Mouse (Mus musculus) midbrain, embryonic 12.5 days (tissue): ENCODE measurements around the gene Vdr. TPM values are rescaled to one million over a fixed set of nuclear protein-coding genes. Genes with fewer than 3 reads are reported as not detected.

Experiments
- ATAC-seq: fragments of 200-750 bp; cut with Nextera tagmentation; 2 replicates; pipeline ENCODE4 v1.8.0; 2017; ENCODE audit warnings: low read depth, moderate TSS enrichment, moderate library complexity; ENCODE audit not compliant: low FRiP score
- H3K27ac ChIP-seq: fragments of 300-500 bp; sonication (generic); replicated peaks from 2 replicates; pipeline ENCODE4 v1.5.1; 2016; ENCODE audit warnings: mild to moderate bottlenecking
- H3K27me3 ChIP-seq: fragments of 300-500 bp; sonication (generic); 2 replicates; pipeline ENCODE4 v1.6.1; 2016; ENCODE audit warnings: mild to moderate bottlenecking
- H3K36me3 ChIP-seq: fragments of 300-500 bp; sonication (generic); 2 replicates; pipeline ENCODE4 v1.6.1; 2016
- H3K4me1 ChIP-seq: fragments of 300-500 bp; sonication (generic); 2 replicates; pipeline ENCODE4 v1.6.1; 2016
- H3K4me2 ChIP-seq: fragments of 300-500 bp; sonication (generic); replicated peaks from 2 replicates; pipeline ENCODE4 v1.6.1; 2016; ENCODE audit warnings: mild to moderate bottlenecking, moderate library complexity
- H3K4me3 ChIP-seq: fragments of 300-500 bp; sonication (generic); 2 replicates; pipeline ENCODE4 v1.5.1; 2016; ENCODE audit warnings: mild to moderate bottlenecking
- H3K9ac ChIP-seq: fragments of 300-500 bp; sonication (generic); replicated peaks from 2 replicates; pipeline ENCODE4 v1.6.1; 2016; ENCODE audit warnings: mild to moderate bottlenecking, moderate library complexity
- H3K9me3 ChIP-seq: fragments of 300-500 bp; sonication (generic); 2 replicates; pipeline ENCODE4 v1.6.1; 2016; ENCODE audit warnings: mild to moderate bottlenecking
- WGBS: fragments of 180-500 bp; shearing (Covaris S2); methylation state at CpG from one replicate; pipeline ENCODE4 v1.1.7; 2016; 5-methylcytosine and 5-hydroxymethylcytosine counted together
- polyA plus RNA-seq: library from polyadenylated mRNA; unstranded; fragments of >200 nt; fragmentation: Nextera tagmentation; extraction: Ambion mirVana; gene quantifications from 2 replicates; pipeline ENCODE4 v1.2.1, GENCODE M21; 2016

Gene Vdr
- polyA plus RNA-seq, 1 experiment from 2014 or later = 0.24 TPM

DNA sequence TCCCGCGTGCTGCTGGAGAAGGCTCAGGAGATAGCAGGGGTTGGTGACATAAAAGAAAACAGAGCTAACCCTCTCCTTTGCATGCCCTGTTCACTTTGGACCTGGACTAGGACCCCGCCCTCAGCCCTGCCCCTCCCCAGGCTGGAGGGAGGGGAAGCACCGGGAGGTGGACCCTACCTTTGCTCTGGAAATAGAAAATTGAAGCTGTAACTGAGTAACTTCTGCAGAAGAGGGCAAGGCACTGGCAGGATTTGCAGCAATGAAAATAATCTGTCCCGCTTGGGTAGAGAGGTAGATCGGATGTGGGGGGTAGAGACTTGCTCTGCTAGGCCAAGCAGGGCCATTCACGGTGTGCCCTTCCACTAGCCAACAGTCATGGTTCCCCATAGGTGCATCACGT, 32.9 kb upstream of the Vdr start:
- H3K9ac ChIP-seq = no peak overlapping the region
- no peaks in the 10 kb centered on the region for H3K9me3 ChIP-seq
- no peak overlapping the region for H3K4me2 ChIP-seq
- H3K36me3 ChIP-seq = no peaks in the 10 kb centered on the region
- H3K27ac ChIP-seq = no peak overlapping the region
- H3K4me3 ChIP-seq = no peak overlapping the region
- no peaks in the 10 kb centered on the region for H3K27me3 ChIP-seq
- WGBS = 84% methylated on average over 8 of the region's 8 CpGs
- H3K4me1 ChIP-seq = no peaks in the 10 kb centered on the region
- ATAC-seq = no peak

DNA sequence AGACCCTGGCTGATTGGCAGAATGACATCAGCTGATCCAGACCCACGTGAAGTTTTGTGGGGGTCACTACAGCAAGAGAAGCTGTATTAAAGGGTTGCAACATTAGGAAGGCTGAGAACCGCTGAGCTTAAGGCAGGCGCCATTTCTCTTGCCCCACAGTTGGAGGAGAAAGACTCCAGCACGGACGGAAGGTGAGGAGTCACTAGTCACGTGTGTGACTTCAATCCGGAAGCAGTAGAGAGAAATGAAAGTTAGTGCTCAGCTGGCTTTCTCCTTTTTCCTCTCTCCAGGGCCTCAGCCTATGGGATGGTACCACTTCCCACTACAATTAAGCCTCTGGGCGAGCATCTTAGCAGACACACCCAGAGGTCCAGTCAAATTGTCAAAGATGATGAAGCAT, 32.1 kb upstream of the Vdr start:
- no peaks in the 10 kb centered on the region for H3K27me3 ChIP-seq
- H3K4me3 ChIP-seq = no peak overlapping the region
- no peak overlapping the region for H3K27ac ChIP-seq
- H3K4me2 ChIP-seq = no peak overlapping the region
- no peaks in the 10 kb centered on the region for H3K9me3 ChIP-seq
- no peak for ATAC-seq
- no peak overlapping the region for H3K9ac ChIP-seq
- WGBS = 89% methylated on average over 8 of the region's 8 CpGs
- H3K36me3 ChIP-seq = no peaks in the 10 kb centered on the region
- no peaks in the 10 kb centered on the region for H3K4me1 ChIP-seq

DNA sequence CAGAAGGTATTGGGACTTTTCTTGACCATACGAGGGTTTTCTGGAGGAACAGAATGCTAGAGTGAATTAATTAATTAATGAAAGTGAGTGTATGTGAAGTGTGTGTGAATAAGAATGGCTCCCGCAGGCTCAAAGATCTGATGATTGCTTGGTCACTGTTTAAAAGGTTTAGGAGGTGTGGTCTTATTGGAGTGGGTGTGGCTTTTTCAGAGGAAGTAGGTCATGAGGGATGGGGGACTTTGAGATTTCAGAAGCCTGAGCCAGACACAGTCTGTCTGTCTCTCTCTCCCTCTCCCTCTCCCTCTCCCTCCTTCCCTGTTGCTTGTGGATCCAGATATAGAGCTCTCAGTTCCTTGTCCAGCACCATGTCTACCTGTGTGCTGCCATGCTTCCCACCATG, 30.9 kb upstream of the Vdr start:
- Histone ChIP-seq H3K4me3 (no peak overlapping the region), H3K4me2 (no peak overlapping the region), H3K27me3 (no peaks in the 10 kb centered on the region), H3K9ac (no peak overlapping the region), H3K36me3 (no peaks in the 10 kb centered on the region), H3K27ac (no peak overlapping the region), H3K9me3 (no peaks in the 10 kb centered on the region), H3K4me1 (no peaks in the 10 kb centered on the region)
- WGBS = 94% methylated on average over 2 of the region's 2 CpGs
- ATAC-seq = no peak

DNA sequence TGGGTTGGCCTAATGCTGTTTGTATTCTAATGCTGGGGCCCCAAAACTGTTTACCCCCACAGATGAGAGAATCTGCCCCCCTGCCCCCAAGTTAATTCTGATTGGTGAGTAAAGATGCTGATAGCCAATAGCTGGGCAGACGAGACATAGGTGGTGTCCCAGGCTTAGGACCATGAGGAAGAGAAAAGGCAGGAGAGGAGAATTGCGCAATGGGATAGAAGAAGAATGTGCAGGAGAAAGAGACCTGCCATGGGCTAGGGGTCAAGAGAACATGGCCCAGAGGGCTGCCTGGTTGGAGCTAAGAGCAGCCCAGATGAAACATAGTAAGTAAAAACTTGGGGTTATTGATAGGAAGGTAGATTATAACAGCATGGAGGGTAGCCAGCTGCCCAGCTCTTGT, 29.7 kb upstream of the Vdr start:
- H3K9me3 ChIP-seq = no peaks in the 10 kb centered on the region
- no peak overlapping the region for H3K4me2 ChIP-seq
- WGBS = 94% methylated on average over 2 of the region's 2 CpGs
- no peak overlapping the region for H3K27ac ChIP-seq
- no peak overlapping the region for H3K4me3 ChIP-seq
- H3K36me3 ChIP-seq = no peaks in the 10 kb centered on the region
- H3K4me1 ChIP-seq = no peaks in the 10 kb centered on the region
- no peak overlapping the region for H3K9ac ChIP-seq
- no peaks in the 10 kb centered on the region for H3K27me3 ChIP-seq
- ATAC-seq = no peak

DNA sequence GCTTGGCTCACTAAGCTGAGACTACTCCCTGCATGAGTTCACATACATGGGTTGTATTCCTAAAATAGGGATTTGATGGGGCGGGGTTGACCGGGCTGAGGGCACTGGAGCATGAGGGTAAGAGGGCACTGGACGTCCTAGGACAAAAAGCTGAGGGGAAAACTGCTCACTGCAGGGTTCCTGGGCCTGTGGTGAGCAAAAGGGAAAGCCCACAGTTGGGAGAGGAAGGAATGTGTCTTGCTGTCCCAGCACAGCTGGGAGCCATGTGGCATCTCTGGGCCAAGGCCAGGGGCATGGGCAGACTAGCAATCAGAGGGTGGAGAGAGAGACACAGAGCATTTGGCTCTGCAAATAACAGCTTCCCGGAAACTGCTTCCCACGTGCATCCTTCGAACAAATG, 28.1 kb upstream of the Vdr start:
- H3K4me1 ChIP-seq = no peaks in the 10 kb centered on the region
- H3K4me3 ChIP-seq = no peak overlapping the region
- H3K9me3 ChIP-seq = no peaks in the 10 kb centered on the region
- no peak for ATAC-seq
- H3K27ac ChIP-seq = no peak overlapping the region
- 48% methylated on average over 6 of the region's 6 CpGs for WGBS
- H3K27me3 ChIP-seq = no peaks in the 10 kb centered on the region
- H3K9ac ChIP-seq = no peak overlapping the region
- no peaks in the 10 kb centered on the region for H3K36me3 ChIP-seq
- no peak overlapping the region for H3K4me2 ChIP-seq

DNA sequence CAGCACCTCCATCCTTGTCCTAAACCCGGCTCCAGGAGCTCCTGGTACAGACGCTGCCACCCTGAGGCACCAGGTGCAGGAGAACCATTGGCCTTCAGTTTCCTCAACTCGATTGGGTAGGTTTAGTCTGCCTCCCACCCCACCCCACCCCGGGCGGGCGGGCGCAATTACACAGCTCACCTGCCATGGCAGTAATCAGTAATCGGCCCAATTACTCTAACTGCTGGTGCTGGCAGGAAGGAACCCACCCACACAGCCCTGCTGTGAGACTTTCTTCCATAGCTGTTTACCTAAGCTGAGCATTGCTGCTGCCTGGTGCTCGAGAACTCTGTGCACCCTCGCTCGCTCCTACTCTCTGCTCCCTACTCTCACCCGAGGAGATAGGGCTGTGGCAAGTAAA, 22.0 kb upstream of the Vdr start:
- no peak for ATAC-seq
- 89% methylated on average over 12 of the region's 12 CpGs for WGBS

DNA sequence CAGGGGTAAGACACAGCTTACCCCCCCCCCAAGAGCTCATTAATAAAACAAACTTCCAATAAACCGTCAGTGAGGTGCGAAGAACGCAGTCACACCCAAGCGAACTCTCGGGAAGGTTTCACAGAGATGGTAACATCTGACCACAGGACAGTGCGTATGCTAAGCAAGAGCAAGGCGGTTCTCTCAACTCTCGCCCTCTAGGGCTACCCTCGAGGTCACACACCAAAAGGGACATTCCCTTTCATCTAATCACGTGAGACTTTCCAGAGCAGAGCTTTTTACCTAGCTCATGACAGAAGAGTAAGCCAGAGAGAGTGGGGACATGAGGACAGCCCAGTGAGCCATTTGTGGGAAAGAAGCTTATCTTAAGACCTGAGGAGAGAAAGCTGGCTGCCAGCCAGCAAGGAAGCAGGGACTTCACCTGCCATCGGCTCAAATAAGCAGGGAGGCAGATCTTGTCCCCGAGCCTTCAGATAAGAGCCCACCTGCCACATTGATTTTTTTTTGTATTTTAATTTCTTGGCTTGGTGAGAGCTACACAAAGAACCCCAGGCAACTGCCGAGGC, 18.9 kb upstream of the Vdr start:
- Histone ChIP-seq H3K4me2 (no peak overlapping the region), H3K27ac (no peak overlapping the region), H3K4me1 (no peaks in the 10 kb centered on the region), H3K36me3 (no peaks in the 10 kb centered on the region), H3K9ac (no peak overlapping the region), H3K9me3 (no peaks in the 10 kb centered on the region), H3K4me3 (no peak overlapping the region), H3K27me3 (no peaks in the 10 kb centered on the region)
- 70% methylated on average over 13 of the region's 13 CpGs for WGBS
- ATAC-seq = no peak

More for the DNA sequence above, 22.0 kb upstream of the Vdr start:
- Histone ChIP-seq H3K9ac (no peak overlapping the region), H3K27ac (no peak overlapping the region), H3K4me2 (no peak overlapping the region), H3K27me3 (no peaks in the 10 kb centered on the region), H3K4me3 (no peak overlapping the region), H3K4me1 (no peaks in the 10 kb centered on the region), H3K36me3 (no peaks in the 10 kb centered on the region), H3K9me3 (no peaks in the 10 kb centered on the region)

DNA sequence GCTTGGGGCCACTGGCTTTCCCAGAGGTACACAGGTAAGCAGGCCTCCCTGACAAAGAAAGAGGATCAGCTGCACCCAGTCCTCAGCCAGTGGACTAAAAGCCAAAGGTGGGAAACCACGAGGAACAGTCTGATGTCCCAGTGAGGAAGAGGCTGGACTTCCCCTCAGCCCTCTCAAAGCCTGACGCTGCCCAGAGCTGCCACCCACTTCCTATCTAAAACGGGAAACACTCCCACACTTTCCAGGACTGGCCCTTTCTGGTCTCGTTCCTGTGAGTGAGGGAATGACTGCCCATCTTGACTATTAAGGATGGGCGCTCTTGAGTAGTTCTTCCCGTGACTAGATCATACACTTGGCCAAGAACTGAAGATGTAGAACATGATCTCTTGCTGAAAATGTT, 17.4 kb upstream of the Vdr start:
- H3K27ac ChIP-seq = no peak overlapping the region

DNA sequence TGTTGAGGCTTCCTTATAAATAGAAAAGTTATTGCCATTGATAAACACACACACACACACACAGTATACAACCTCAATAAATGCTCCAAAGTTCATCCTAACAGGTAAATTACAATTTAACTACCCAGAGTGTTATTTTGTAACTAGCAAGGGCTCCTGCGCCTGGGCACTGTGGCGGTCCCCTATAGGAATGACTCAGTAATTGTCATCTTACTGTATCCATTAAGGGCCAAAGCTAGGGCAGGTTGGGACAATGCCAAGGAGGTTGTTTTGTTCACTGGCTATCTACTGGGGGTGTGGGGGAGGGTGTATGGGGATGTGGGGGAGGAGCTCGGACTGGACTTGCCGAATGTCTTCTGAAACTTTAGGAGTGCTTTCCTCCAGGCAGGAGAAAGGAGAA, 16.6 kb upstream of the Vdr start:
- Histone ChIP-seq H3K4me3 (no peak overlapping the region), H3K27ac (no peak overlapping the region), H3K9me3 (no peaks in the 10 kb centered on the region), H3K4me2 (no peak overlapping the region), H3K36me3 (no peaks in the 10 kb centered on the region), H3K9ac (no peak overlapping the region), H3K27me3 (no peaks in the 10 kb centered on the region), H3K4me1 (no peaks in the 10 kb centered on the region)
- no peak for ATAC-seq
- WGBS = 70% methylated on average over 4 of the region's 4 CpGs

More for the DNA sequence above, 17.4 kb upstream of the Vdr start:
- no peak for ATAC-seq
- Histone ChIP-seq H3K4me2 (no peak overlapping the region), H3K4me3 (no peak overlapping the region), H3K9ac (no peak overlapping the region), H3K4me1 (no peaks in the 10 kb centered on the region), H3K9me3 (no peaks in the 10 kb centered on the region), H3K27me3 (no peaks in the 10 kb centered on the region), H3K36me3 (no peaks in the 10 kb centered on the region)
- 87% methylated on average over 6 of the region's 6 CpGs for WGBS

DNA sequence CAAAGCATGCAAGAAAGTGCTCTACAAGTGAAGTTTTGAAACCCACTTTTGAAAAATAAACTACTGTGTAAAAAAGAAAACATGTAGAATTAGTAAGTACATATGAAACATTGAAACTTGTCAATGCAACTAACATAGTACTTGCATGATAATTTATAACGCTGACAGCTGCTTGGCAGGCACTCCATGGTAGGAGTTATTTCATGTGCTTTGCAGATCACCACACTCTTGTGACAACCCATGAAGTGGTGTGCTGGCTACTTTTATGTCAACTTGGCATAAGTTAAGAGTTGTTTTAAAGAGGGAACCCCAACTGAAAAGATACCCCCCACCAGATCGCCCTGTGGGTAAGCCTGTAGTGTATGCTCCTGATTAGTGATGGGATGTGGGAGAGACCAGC, 12.0 kb upstream of the Vdr start:
- 81% methylated on average over 2 of the region's 2 CpGs for WGBS
- no peak overlapping the region for H3K4me3 ChIP-seq
- H3K27ac ChIP-seq = no peak overlapping the region
- H3K36me3 ChIP-seq = no peaks in the 10 kb centered on the region
- no peak for ATAC-seq
- H3K9ac ChIP-seq = no peak overlapping the region
- no peaks in the 10 kb centered on the region for H3K27me3 ChIP-seq
- H3K4me1 ChIP-seq = no peaks in the 10 kb centered on the region
- H3K9me3 ChIP-seq = no peaks in the 10 kb centered on the region
- H3K4me2 ChIP-seq = no peak overlapping the region

DNA sequence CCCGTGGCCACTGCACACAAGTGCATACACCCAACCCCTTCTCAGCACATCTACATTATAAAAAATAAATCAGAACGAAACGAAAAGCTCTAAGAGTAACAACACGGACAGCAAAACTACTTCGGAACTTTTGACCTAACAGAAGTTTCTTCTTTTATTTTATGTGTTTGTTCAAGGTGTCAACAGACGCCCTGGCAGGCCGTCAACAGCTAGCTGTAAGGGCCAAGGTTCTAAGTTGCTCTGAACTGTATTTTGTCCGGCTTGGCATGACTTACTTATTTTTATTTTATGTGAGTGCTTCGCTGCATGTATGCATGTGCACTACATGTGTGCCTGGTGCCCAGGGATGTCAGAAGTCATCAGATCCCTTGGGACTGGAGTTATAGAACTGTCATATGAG, 11.4 kb upstream of the Vdr start:
- H3K4me1 ChIP-seq = no peaks in the 10 kb centered on the region
- H3K4me3 ChIP-seq = no peak overlapping the region
- H3K27ac ChIP-seq = no peak overlapping the region
- no peaks in the 10 kb centered on the region for H3K36me3 ChIP-seq
- no peak overlapping the region for H3K9ac ChIP-seq
- H3K27me3 ChIP-seq = no peaks in the 10 kb centered on the region
- no peak for ATAC-seq
- no peak overlapping the region for H3K4me2 ChIP-seq
- H3K9me3 ChIP-seq = no peaks in the 10 kb centered on the region
- 91% methylated on average over 9 of the region's 9 CpGs for WGBS

DNA sequence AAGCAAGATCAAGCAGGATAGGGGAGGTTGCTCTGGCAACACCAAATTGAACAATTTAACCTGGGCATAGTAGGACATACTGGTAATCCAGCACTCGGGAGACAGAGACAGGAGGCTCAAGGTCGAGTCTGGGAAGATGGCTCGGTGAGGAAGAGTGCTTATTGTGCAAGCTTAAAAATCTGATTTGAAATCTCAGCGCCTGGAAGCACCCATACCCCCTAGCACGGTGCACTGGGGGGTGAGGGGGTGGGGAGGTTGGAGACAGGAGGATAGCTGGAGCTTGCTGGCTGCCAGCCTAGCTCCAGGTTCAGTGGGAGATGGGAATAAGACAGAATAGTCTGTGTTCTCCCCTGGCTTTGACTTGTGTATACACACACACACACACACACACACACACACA, 9.9 kb upstream of the Vdr start:
- H3K4me3 ChIP-seq = no peak overlapping the region
- no peaks in the 10 kb centered on the region for H3K9me3 ChIP-seq
- no peaks in the 10 kb centered on the region for H3K36me3 ChIP-seq
- WGBS = 64% methylated on average over 5 of the region's 5 CpGs
- no peak overlapping the region for H3K9ac ChIP-seq
- ATAC-seq = no peak
- H3K4me1 ChIP-seq = no peaks in the 10 kb centered on the region
- H3K4me2 ChIP-seq = no peak overlapping the region
- H3K27me3 ChIP-seq = no peaks in the 10 kb centered on the region
- H3K27ac ChIP-seq = no peak overlapping the region

DNA sequence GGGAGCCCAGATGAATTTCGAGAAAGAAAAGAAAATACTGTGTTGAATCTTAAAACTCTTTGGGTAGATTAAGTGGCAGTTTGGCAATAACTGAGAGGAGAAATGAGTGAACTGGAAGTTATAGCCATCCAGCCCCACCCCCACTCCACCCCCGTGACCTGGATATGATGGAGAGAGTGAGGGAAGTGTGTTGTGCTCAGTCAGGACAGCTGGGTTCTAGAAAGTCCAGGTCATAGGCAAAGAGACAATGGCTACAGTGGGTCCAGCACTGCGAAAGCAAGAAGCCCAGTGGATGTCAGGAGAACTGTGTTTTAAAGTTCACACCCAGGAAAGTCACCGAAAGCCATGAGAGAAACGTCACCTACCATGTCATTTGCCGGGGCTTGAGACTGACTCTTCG, 8.8 kb upstream of the Vdr start:
- no peaks in the 10 kb centered on the region for H3K27me3 ChIP-seq
- H3K9ac ChIP-seq = no peak overlapping the region
- H3K4me1 ChIP-seq = peaks cover 8% of the 10 kb centered on the region
- H3K9me3 ChIP-seq = no peaks in the 10 kb centered on the region
- H3K4me2 ChIP-seq = no peak overlapping the region
- ATAC-seq = no peak
- H3K4me3 ChIP-seq = no peak overlapping the region
- WGBS = 91% methylated on average over 7 of the region's 7 CpGs
- no peaks in the 10 kb centered on the region for H3K36me3 ChIP-seq
- no peak overlapping the region for H3K27ac ChIP-seq
